Mouse (Mus musculus) limb, embryonic 11.5 days (tissue): ENCODE data around the gene Hoxc9. TPM values are rescaled to one million over a fixed set of nuclear protein-coding genes. Genes with fewer than 3 reads are reported as not detected.

Experiments
- ATAC-seq: fragments of 200-750 bp; cut with Nextera tagmentation; 2 replicates; pipeline ENCODE4 v1.8.0; 2017; ENCODE audit warnings: low read depth; ENCODE audit not compliant: insufficient number of reproducible peaks, low FRiP score, low TSS enrichment
- DNase-seq: peaks from one replicate; pipeline ENCODE4 v3.0.0-alpha.2; 2015; ENCODE audit warnings: low spot score
- H3K27ac ChIP-seq: fragments of 300-500 bp; sonication (generic); replicated peaks from 2 replicates; pipeline ENCODE4 v1.5.1; 2014; ENCODE audit warnings: low read depth, mild to moderate bottlenecking, low read length
- H3K27me3 ChIP-seq: fragments of 300-500 bp; sonication (generic); 2 replicates; pipeline ENCODE4 v1.6.1; 2014; ENCODE audit warnings: mild to moderate bottlenecking, low read length, mixed read lengths; ENCODE audit not compliant: control insufficient read depth, insufficient read depth
- H3K36me3 ChIP-seq: fragments of 300-500 bp; sonication (generic); 2 replicates; pipeline ENCODE4 v1.6.1; 2014; ENCODE audit warnings: mild to moderate bottlenecking, low read length, moderate library complexity, mixed read lengths; ENCODE audit not compliant: control insufficient read depth, insufficient read depth
- H3K4me1 ChIP-seq: fragments of 300-500 bp; sonication (generic); 2 replicates; pipeline ENCODE4 v1.6.1; 2014; ENCODE audit warnings: low read length, mixed read lengths; ENCODE audit not compliant: control insufficient read depth, insufficient read depth
- H3K4me2 ChIP-seq: fragments of 300-500 bp; sonication (generic); 2 replicates; pipeline ENCODE4 v1.6.1; 2014; ENCODE audit warnings: low read depth, mild to moderate bottlenecking, moderate library complexity; ENCODE audit not compliant: severe bottlenecking
- H3K4me3 ChIP-seq: fragments of 300-500 bp; sonication (generic); 2 replicates; pipeline ENCODE4 v1.5.1; 2014; ENCODE audit warnings: low read depth, low read length
- H3K9ac ChIP-seq: fragments of 300-500 bp; sonication (generic); 2 replicates; pipeline ENCODE4 v1.6.1; 2014; ENCODE audit warnings: mild to moderate bottlenecking, low read length
- H3K9me3 ChIP-seq: fragments of 300-500 bp; sonication (generic); 2 replicates; pipeline ENCODE4 v1.6.1; 2016; ENCODE audit warnings: low read length; ENCODE audit not compliant: control insufficient read depth
- WGBS: fragments of 180-500 bp; shearing (Covaris S2); extraction: QIAGEN DNeasy Blood & Tissue Kit; methylation state at CpG from one replicate; pipeline ENCODE4 v1.1.7; 2014; 5-methylcytosine and 5-hydroxymethylcytosine counted together
- polyA plus RNA-seq: library from polyadenylated mRNA; unstranded; fragments of >200 nt; fragmentation: Nextera tagmentation; extraction: Ambion mirVana; gene quantifications from 2 replicates; pipeline ENCODE4 v1.2.1, GENCODE M21; 2014

The Hoxc9 gene
- polyA plus RNA-seq, 1 experiment from 2014 or later = 6.1 TPM

DNA sequence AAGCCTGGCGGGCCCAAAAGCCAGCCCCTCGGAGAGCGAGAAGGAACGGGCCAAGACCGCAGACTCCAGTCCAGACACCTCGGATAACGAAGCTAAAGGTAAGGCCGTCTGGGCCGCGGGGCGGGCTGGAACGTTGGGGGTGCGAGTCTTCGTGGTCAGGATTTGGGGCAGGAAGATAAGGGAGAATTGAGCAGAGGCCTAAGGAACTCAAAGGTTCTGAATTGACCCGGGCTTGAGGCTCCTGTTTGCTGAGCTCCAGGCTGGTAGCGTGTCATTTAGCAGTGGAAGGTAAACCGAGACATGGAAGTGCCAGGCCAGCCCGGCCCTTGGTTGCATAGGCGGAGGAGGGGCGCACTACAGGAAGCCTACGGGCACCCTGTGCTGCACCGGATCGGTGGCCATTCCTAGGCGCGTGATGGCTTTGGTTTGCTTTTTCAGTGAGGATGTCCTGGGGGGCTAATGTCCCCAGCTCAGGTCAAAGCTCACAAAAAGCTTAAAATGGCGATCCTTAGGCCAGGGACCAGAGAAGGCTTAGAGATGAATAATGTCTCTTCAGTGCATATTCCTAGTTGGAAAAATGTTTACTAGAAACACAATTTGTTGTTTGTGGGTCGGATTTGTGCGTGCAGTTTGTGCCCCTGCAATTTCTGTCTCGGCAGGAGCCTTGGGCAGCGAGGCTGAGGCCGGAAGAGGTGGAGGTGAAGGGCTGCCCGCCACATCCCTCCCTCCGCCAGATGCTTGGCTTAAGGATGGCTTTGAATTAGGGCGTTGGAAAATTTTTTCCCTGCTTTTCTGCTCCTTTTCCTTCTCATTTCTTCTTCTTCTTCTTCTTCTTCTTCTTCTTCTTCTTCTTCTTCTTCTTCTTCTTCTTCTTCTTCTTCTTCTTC is 8.5 kb upstream of the Hoxc9 start:
- Histone ChIP-seq H3K27ac (peak overlapping the region; percentile 75), H3K4me2 (peak overlapping the region; percentile 64), H3K36me3 (no peaks in the 10 kb centered on the region), H3K4me3 (peak overlapping the region; percentile 55), H3K9ac (peak overlapping the region; percentile 92), H3K4me1 (peaks cover 9% of the 10 kb centered on the region; the same call in 1 of the 2 replicates), H3K27me3 (peaks cover 62% of the 10 kb centered on the region), H3K9me3 (no peaks in the 10 kb centered on the region)
- 1% methylated on average over 34 of the region's 34 CpGs for WGBS
- ATAC-seq (no peak), DNase-seq (no peak)

DNA sequence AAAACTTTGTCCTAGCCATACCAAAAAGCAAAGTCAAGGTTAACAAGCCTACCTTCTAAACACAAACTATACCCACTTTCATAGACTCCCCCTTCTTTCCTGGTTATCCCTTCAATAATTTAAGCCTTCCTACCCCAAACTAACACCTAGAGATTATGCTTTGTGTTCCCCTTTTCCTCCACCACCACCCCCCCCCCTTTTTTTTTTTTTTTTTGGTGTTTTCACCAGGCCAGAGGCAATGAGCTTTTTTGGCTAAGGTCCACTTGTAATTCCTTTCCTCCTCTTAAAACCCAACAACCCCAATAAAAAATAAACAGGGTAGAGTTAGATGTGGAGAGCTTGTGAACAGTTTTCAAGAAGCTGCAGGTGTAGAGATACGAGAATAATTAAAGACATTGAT is 6.9 kb upstream of the Hoxc9 start:
- Histone ChIP-seq H3K9me3 (no peaks in the 10 kb centered on the region), H3K27me3 (peaks cover 71% of the 10 kb centered on the region), H3K4me3 (peak overlapping the region; percentile 55; the same call in 1 of the 2 replicates), H3K27ac (no peak overlapping the region), H3K4me1 (peaks cover 15% of the 10 kb centered on the region), H3K4me2 (peak overlapping the region; percentile 38), H3K9ac (peak overlapping the region; percentile 35; the same call in 1 of the 2 replicates), H3K36me3 (no peaks in the 10 kb centered on the region)
- DNase-seq (no peak), ATAC-seq (no peak)
- WGBS = 25% methylated on average over 1 of the region's 1 CpGs

DNA sequence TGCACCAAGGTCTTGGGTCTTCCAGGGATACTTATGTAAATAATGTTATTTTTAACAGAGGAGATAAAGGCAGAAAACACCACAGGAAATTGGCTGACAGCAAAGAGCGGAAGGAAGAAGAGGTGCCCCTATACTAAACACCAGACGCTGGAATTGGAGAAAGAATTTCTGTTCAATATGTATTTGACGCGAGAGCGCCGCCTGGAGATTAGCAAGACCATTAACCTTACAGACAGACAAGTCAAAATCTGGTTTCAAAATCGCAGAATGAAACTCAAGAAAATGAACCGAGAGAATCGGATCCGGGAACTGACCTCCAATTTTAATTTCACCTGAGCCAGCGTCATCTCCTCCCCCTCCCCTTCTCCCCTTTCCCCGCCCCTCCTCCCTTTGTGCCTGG is 5.5 kb upstream of the Hoxc9 start:
- Histone ChIP-seq H3K4me3 (peak overlapping the region; percentile 3), H3K36me3 (no peaks in the 10 kb centered on the region), H3K9ac (peak overlapping the region; percentile 41), H3K27ac (no peak overlapping the region), H3K27me3 (peaks cover 76% of the 10 kb centered on the region), H3K4me2 (peak overlapping the region; percentile 38), H3K9me3 (no peaks in the 10 kb centered on the region), H3K4me1 (peaks cover 12% of the 10 kb centered on the region)
- no peak for ATAC-seq
- under 1% methylated on average over 12 of the region's 12 CpGs for WGBS
- DNase-seq = no peak

DNA sequence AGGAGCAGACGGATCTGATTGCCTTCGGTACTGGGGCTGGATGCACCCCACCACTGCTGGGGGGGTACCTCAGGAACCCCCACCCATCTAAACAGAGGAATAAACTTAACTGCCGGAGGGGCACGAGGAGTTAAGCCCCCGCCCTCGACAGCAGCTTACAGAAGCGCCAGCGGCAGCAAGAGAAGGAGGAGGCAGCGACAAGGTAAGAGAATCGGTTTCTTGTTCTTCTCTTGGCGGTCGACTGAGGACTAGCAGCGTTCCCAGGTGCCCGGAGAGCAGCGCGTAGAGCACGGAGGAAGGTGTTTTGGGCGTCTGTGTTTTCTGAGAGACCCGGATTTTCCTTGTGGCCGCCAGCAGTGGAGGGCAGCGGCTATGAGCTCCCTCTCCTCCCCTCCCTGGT is 4.0 kb upstream of the Hoxc9 start:
- peak overlapping the region; percentile 55 for H3K9ac ChIP-seq
- H3K4me1 ChIP-seq = peaks cover 18% of the 10 kb centered on the region
- 1% methylated on average over 21 of the region's 21 CpGs for WGBS
- ATAC-seq = no peak
- peaks cover 70% of the 10 kb centered on the region for H3K27me3 ChIP-seq
- no peaks in the 10 kb centered on the region for H3K9me3 ChIP-seq
- H3K4me2 ChIP-seq = peak overlapping the region; percentile 56
- peak; percentile 66 for DNase-seq
- no peaks in the 10 kb centered on the region for H3K36me3 ChIP-seq
- H3K27ac ChIP-seq = peak overlapping the region; percentile 6
- H3K4me3 ChIP-seq = peak overlapping the region; percentile 20

DNA sequence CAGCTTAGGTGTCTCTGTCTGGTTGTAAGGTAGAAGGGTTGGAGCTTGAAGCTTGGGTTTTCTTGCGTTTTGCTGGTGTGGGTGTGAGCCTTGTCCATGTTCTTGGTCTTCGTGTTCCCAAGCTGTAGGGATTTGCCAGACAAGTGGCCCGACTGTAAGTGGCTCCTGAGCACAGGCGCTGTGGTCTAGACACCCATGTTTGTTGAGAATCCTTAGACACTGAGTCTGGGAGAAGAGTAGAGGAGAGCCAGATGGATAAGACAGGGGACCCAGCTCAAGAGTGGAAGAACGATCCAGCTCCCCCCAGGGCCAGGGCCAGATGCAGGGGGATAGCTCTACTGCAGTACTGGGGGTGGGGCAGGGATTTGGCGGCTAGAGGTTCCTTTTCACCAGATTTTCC is 3.5 kb upstream of the Hoxc9 start:
- H3K9me3 ChIP-seq = no peaks in the 10 kb centered on the region
- peak overlapping the region; percentile 6; the same call in 1 of the 2 replicates for H3K27ac ChIP-seq
- H3K9ac ChIP-seq = peak overlapping the region; percentile 55
- DNase-seq (no peak), ATAC-seq (no peak)
- H3K36me3 ChIP-seq = no peaks in the 10 kb centered on the region
- H3K4me2 ChIP-seq = peak overlapping the region; percentile 56
- H3K4me3 ChIP-seq = peak overlapping the region; percentile 20
- H3K4me1 ChIP-seq = peaks cover 18% of the 10 kb centered on the region
- peaks cover 68% of the 10 kb centered on the region for H3K27me3 ChIP-seq
- WGBS = 3% methylated on average over 6 of the region's 6 CpGs

DNA sequence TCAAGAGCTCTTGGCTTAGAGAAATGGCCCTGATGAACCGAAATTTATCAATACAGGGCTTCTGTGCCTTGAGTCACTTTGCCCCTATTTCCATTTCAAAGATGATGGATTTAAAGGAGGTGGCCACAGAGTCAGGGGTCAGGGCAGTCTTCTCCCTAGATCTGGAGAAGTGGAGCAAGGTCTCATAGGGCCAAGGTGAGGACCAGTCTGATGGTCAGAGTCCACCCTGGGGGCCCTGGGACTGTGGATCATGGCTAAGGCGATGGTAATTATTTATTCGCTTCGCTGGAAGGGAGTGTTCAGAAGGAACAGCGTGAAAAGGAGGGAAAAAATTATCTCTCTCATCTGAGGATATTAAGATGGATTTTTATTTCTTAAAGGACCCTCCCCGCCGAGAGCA is 1.2 kb upstream of the Hoxc9 start:
- peak overlapping the region; percentile 76 for H3K9ac ChIP-seq
- ATAC-seq (no peak), DNase-seq (no peak)
- peaks cover 31% of the 10 kb centered on the region for H3K4me1 ChIP-seq
- 2% methylated on average over 7 of the region's 7 CpGs for WGBS
- H3K4me2 ChIP-seq = peak overlapping the region; percentile 53
- peaks cover 75% of the 10 kb centered on the region for H3K27me3 ChIP-seq
- H3K27ac ChIP-seq = peak overlapping the region; percentile 84; the same call in 1 of the 2 replicates
- no peaks in the 10 kb centered on the region for H3K36me3 ChIP-seq
- no peaks in the 10 kb centered on the region for H3K9me3 ChIP-seq
- H3K4me3 ChIP-seq = peak overlapping the region; percentile 33

DNA sequence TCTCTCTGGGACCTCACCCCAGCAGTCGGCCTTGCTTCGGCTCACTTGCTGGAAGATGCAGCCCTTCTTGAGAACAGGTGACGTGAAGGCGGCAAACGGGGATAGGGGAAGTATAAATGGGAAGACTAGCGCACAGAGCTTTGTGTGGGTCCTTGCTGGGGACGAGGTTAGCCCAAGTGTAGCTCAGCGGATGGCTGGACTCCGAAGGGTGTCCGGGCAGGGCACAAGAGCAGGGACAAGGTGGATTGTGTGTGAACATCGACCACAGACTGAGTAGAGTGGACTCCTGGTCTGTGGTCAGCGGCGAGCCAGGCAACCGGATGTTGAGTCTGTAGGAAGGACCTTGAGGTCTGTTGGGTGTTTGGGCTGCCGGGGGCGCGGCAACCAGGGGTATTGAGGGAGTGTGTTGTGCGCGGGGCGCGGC is 539 bp upstream of the Hoxc9 start:
- Histone ChIP-seq H3K9me3 (no peaks in the 10 kb centered on the region), H3K4me1 (peaks cover 35% of the 10 kb centered on the region), H3K27ac (peak overlapping the region; percentile 84), H3K4me2 (peak overlapping the region; percentile 53), H3K4me3 (peak overlapping the region; percentile 33), H3K36me3 (no peaks in the 10 kb centered on the region), H3K9ac (peak overlapping the region; percentile 76), H3K27me3 (peaks cover 75% of the 10 kb centered on the region)
- ATAC-seq (no peak), DNase-seq (peak; percentile 73)
- under 1% methylated on average over 21 of the region's 21 CpGs for WGBS

DNA sequence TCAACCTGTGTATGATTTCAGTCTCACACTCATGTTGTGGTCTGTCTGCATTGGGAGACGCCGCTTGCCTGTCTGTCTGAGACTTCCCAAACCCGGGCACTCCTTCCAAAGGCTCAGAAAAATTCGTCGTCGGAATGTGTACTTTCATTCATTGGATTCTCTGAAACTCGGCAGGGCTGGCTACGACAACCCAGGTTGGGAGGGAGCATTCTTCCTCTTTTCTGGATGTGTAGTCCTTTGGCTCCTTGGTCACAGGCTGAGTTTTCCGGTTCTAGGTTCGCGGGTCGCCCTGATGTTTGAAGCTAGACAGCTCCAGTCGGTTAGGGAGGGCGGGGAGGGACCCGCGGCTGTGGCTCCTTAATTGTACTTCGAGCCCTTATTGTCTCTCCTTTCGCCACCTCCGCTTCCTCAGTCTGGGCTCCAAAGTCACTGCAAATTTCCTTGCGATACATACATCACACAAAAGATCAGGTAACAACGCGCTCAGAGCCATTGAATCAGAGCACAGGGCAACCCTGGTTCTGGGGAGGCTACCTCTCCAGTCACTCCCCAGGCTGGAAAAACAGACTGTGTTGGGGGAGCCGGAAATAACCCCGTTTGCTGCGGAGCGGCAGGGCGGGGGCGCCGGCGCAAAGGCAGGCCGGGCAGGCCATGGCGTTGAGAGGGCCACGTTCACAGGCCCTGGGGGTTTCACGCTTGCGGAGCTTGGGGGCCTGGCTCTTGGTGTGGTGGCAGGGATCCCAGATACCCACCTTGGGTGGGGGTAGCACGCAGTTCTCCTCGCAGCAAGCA is 588 bp downstream of the Hoxc9 start:
- peak overlapping the region; percentile 53 for H3K4me2 ChIP-seq
- peaks cover 39% of the 10 kb centered on the region for H3K4me1 ChIP-seq
- peak overlapping the region; percentile 33 for H3K4me3 ChIP-seq
- ATAC-seq (no peak), DNase-seq (peak; percentile 69)
- H3K9ac ChIP-seq = peak overlapping the region; percentile 76
- peak overlapping the region; percentile 84 for H3K27ac ChIP-seq
- H3K27me3 ChIP-seq = peaks cover 77% of the 10 kb centered on the region
- H3K36me3 ChIP-seq = no peaks in the 10 kb centered on the region
- under 1% methylated on average over 37 of the region's 37 CpGs for WGBS
- H3K9me3 ChIP-seq = no peaks in the 10 kb centered on the region
